Mouse (Mus musculus): ENCODE data around the gene Zbtb24.

The Zbtb24 gene

DNA sequence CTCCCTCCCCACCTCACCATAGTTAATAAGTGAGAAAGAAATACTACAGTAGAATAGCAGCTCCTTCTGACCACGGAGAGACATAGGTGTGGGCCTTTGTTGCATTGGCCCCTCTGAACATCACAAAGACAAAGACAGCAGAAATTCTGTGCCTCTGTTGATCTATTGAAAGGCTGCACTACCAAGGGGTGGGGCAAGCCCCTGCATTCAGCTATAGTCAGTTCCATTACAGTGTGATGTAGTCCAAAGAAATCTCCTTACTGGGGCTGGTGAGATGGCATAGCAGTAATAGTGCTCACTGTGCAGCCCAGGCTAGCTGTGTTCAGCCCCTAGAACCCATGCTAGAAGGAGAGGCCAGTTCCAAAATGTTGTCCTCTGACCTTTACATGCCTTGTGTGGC lies 54.8 kb downstream of the Zbtb24 start:
- DNase-seq (ENCODE audit: low spot score) = no peak

DNA sequence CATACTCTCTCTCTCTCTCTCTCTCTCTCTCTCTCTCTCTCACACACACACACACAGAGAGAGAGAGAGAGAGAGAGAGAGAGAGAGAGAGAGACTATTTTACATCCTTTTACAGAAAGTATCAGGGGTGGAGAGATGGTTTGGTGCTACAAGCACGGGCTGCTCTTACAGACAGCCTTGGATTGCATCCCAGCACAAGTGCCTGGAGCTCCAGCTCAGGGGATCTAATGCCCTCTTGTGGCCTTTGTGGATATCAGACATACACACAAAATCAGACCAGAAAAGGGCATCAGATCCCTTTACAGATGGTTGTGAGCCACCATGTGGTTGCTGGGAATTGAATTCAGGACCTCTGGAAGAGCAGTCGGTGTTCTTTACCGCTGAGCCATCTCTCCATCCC lies 55.3 kb downstream of the Zbtb24 start:
- DNase-seq (ENCODE audit: low spot score) = peak; percentile 90

DNA sequence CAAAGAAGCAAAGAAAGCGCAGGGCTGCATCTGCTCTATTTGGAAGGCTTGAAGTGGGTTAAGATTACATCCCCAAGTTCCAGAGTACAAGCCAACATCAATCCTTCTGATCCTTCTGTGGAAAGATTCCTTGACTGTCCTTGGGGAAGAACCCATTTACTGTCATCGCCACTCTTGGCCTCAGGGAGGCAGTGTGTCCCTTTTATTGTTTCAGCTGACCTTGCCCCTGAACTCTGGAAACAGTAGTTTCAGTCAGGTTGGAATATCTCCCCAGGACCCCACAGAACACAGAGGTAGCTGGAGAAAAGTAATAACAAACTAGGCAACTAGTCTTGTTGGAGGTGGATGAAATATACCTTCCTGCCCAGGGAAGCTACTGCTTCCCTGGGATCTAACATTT lies 59.0 kb downstream of the Zbtb24 start:
- peak; percentile 65 for DNase-seq (ENCODE audit: low spot score)

DNA sequence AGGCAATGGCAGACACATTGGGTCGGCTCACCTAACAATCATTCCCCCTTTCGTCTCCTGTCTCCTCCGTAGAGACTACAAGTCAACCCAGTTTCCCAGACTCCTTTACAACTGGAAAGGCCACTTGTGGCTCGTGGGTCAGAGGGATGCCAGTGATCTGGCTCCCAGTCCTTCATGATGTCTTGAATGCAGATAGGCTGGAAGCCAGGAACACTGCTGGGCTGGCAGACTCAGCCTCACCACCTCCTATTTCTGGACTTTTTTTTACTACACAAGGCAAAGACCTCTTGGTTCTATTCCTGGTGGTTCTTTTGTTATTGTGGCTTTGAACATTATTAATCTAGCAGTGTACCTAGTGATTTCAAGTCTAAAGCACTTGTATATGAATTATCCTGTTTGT lies 64.1 kb downstream of the Zbtb24 start:
- DNase-seq (ENCODE audit: low spot score) = no peak

DNA sequence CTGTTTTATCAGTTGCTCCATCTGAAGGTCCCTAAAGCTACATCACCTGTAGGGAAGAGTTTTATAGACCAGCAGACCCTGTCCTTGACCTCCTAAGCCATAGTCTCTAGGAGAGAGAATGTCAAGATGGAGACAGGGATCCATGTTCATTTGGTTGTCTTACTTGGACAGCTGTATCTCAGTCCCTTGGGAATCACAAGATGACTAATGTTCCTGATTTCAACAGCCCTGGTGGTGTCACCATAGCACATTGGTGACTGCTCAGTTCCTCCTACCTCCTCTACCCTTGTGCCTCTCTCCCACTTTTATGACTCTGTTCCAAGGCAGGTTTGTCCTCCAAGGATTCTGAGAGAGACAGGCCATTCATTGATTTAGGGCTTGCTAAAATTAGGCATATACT lies 64.7 kb downstream of the Zbtb24 start:
- DNase-seq (ENCODE audit: low spot score) = no peak

Measured in embryo, embryonic 10.5 days (tissue).